ENCODE assay signal across 1 mouse cellular context in the genomic region with DNA sequence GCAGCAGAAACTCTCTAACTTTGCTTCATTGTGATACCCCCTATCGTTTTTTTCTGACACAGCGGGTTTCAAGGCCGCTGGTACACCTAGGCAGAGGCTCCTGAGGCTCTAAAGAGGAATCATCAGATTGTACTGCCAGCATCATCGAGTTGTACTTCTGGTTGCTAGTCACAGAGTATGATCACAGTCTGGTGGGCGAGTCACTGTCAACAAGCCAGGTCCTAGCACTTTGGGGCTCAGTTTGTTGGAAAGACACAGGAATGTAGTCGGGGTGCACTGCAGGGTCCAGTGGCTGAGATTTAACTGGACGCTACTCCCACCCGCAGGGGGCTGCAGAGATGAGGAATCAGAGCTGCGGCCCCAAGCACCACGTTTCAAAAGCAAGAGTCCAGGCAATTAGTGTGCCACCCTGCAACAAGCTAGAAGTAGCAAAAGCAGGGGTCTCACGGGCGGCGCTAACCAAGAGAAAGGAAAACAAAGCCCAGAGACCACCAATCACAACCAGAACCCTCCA.
TF ChIP-seq lines count a peak whose summit lies in the region.

No protein-coding gene starts in this region.

TF ChIP-seq in MEL, 35 proteins besides CTCF, POLR2A, EP300 and RAD21:
- TF ChIP-seq JUND (IDR thresholded peaks at IDR 0.05; ENCODE audit: low read depth, low read length): no peak
- TF ChIP-seq USF2 (IDR thresholded peaks at IDR 0.05; ENCODE audit: borderline replicate concordance in 1 of 2, insufficient read depth in 1 of 2, low read depth in 1 of 2, low read length in 2 of 2): no peak
- no peak for TF ChIP-seq SMC3 (IDR thresholded peaks at IDR 0.05; ENCODE audit: low read depth, low read length)
- TF ChIP-seq ZNF384 (IDR thresholded peaks at IDR 0.05; ENCODE audit: low read depth, low read length): no peak
- no peak for TF ChIP-seq ELF1 (IDR thresholded peaks at IDR 0.05; ENCODE audit: low read depth, low read length)
- no peak for TF ChIP-seq TBP (IDR thresholded peaks at IDR 0.05; ENCODE audit: low read depth, low read length)
- no peak for TF ChIP-seq ETS1 (IDR thresholded peaks at IDR 0.05; ENCODE audit: low read depth, low read length)
- TF ChIP-seq BHLHE40 (IDR thresholded peaks at IDR 0.05; ENCODE audit: borderline replicate concordance, low read depth, low read length): no peak
- TF ChIP-seq KAT2A (conservative IDR thresholded peaks at IDR 0.05; ENCODE audit: low read depth, low read length): no peak
- TF ChIP-seq HCFC1 (IDR thresholded peaks at IDR 0.05; ENCODE audit: low read depth, low read length): no peak
